Mouse (Mus musculus) liver, embryonic 14.5 days (tissue): ENCODE measurements around the gene Atg101.

Experiments used
- CTCF ChIP-seq: IDR thresholded peaks from 2 replicates; pipeline ENCODE4 v1.5.1; 2016; ENCODE audit warnings: antibody characterized with exemption, low read depth, control low read depth
- EP300 ChIP-seq: IDR thresholded peaks from 2 replicates; pipeline ENCODE4 v1.6.1; 2016; ENCODE audit warnings: antibody characterized with exemption, low read depth

GRCm38 (mm10) chr15:101320010-101320617, 36.0 kb downstream of the Atg101 start:
- TF ChIP-seq CTCF: no peak
- TF ChIP-seq EP300: no peak
